ENCODE assay signal across 13 mouse cellular contexts in the genomic region with DNA sequence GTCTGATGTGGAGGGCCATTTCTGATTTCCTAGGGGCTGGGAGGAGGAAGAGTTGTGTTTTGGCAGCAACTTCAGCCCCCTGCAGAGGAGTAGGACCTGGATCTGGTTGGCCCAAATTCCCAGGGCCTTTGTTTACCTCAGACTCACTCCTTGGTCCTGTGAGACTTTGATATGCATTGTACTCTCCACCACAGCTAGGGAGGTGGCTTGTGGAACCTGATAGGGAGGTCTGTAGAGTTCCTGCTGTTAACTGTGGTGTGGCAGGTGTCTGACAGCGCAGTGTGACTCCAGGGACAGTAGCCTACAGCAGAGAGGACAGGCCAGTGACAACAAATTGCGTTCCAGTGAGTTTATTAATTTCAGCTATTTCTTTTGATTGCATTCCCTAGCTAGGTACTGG. TPM values are rescaled to one million over a fixed set of nuclear protein-coding genes. Genes with fewer than 3 reads are reported as not detected.
A peak's percentile ranks its signal among the peaks of the same experiment; 100 is the strongest.
DNase-seq lines count a peak whose midpoint lies in the region; ATAC-seq lines count a peak whose summit lies in the region.
"Had no signal": no experiment of that assay in that cellular context is flagged by ENCODE, and none has a peak within 500 bp of the region (broad histone marks: within the 10 kb centered on the region; RNA-seq: fewer than 3 reads in every experiment).

No protein-coding gene starts in this region.

- no peak overlapping the region for H3K9ac ChIP-seq in kidney, embryonic 15.5 days
- H3K9ac ChIP-seq: limb, embryonic 15.5 days had no signal

- no peak; the same call in 1 of the 2 replicates for ATAC-seq in kidney, embryonic 15.5 days (replicated peaks; ENCODE audit: low FRiP score)
- ATAC-seq in common myeloid progenitor, adult 5-6 weeks (replicated peaks; ENCODE audit: low read depth, poor library complexity, severe bottlenecking): peak; percentile 23; the same call in 1 of the 2 replicates
- ATAC-seq in megakaryocyte progenitor cell, adult 5-6 weeks (replicated peaks; ENCODE audit: poor library complexity): peak; percentile 62

- DNase-seq in kidney, postnatal 25 days: no peak
- DNase-seq in MEL-GATA-1-ER (ENCODE audit: extremely low read depth, low read depth): peak; percentile 35
- DNase-seq in adrenal gland, postnatal 4 days (ENCODE audit: low spot score in 2 of 2): no peak
- DNase-seq in urinary bladder, postnatal 25 days (ENCODE audit: low spot score): no peak
- DNase-seq: adrenal gland, postnatal 14 days; cerebellum, adult 9-10 months; gastrocnemius, postnatal 36 days; right cerebral cortex, postnatal 25 days; thymus, adult 18-20 months had no signal

- H3K9me3 ChIP-seq in kidney, embryonic 15.5 days (replicated peaks): no peaks in the 10 kb centered on the region
- H3K9me3 ChIP-seq: limb, embryonic 15.5 days had no signal

- no peak overlapping the region for H3K27ac ChIP-seq in kidney, embryonic 15.5 days
- H3K27ac ChIP-seq: limb, embryonic 15.5 days had no signal

- no peak overlapping the region for H3K4me3 ChIP-seq in kidney, embryonic 15.5 days (replicated peaks)
- H3K4me3 ChIP-seq: limb, embryonic 15.5 days had no signal

- H3K27me3 ChIP-seq in kidney, embryonic 15.5 days: no peaks in the 10 kb centered on the region
- H3K27me3 ChIP-seq: limb, embryonic 15.5 days had no signal

- H3K4me1 ChIP-seq in kidney, embryonic 15.5 days: peaks cover 36% of the 10 kb centered on the region

- peak overlapping the region; percentile 86; the same call in 1 of the 2 replicates for H3K4me2 ChIP-seq in kidney, embryonic 15.5 days

- peaks cover 6% of the 10 kb centered on the region for H3K36me3 ChIP-seq in kidney, embryonic 15.5 days

- WGBS in kidney, embryonic 15.5 days: 38% methylated on average over 2 of the region's 2 CpGs

RNA-seq across cellular contexts. Expression of gene Uhrf1bp1, which starts 2.9 kb away (rescaled TPM):
- 6.1 and 7.9 TPM in 2 replicates for polyA plus RNA-seq in kidney, embryonic 15.5 days (2015; fragmentation: Nextera tagmentation; extraction: Ambion mirVana)
- 10.5 and 13.1 TPM in 2 replicates for total RNA-seq in common myeloid progenitor, adult 5-6 weeks (2017)
- total RNA-seq in megakaryocyte progenitor cell, adult 5-6 weeks (2015): 6.0 and 8.1 TPM in 2 replicates
- 8.4 and 9.3 TPM in 2 replicates for total RNA-seq in megakaryocyte progenitor cell, adult 5-6 weeks (2017)
- total RNA-seq in adrenal gland, postnatal 4 days (2021): 10 to 100 TPM; 24.5 to 24.8 TPM

RNA-seq across cellular contexts. Expression of gene Snrpc, which starts 21.2 kb away (rescaled TPM):
- polyA plus RNA-seq in kidney, embryonic 15.5 days (2015; fragmentation: Nextera tagmentation; extraction: Ambion mirVana): 330 and 331 TPM in 2 replicates
- 116 and 132 TPM in 2 replicates for total RNA-seq in common myeloid progenitor, adult 5-6 weeks (2017)
- total RNA-seq in megakaryocyte progenitor cell, adult 5-6 weeks (2015): 147 and 154 TPM in 2 replicates
- total RNA-seq in megakaryocyte progenitor cell, adult 5-6 weeks (2017): 128 and 132 TPM in 2 replicates
- total RNA-seq in adrenal gland, postnatal 4 days (2021): 100 to 1,000 TPM; 115 to 124 TPM

RNA-seq across cellular contexts. Expression of gene D17Wsu92e, which starts 38.7 kb away (rescaled TPM):
- polyA plus RNA-seq in kidney, embryonic 15.5 days (2015; fragmentation: Nextera tagmentation; extraction: Ambion mirVana): 16.7 and 16.8 TPM in 2 replicates
- 59.1 and 69.4 TPM in 2 replicates for total RNA-seq in common myeloid progenitor, adult 5-6 weeks (2017)
- total RNA-seq in megakaryocyte progenitor cell, adult 5-6 weeks (2015): 27.6 and 32.4 TPM in 2 replicates
- total RNA-seq in megakaryocyte progenitor cell, adult 5-6 weeks (2017): 46.4 and 57.5 TPM in 2 replicates
- 100 to 1,000 TPM; 127 to 130 TPM for total RNA-seq in adrenal gland, postnatal 4 days (2021)

RNA-seq across cellular contexts. Expression of gene Anks1, which starts 50.0 kb away (rescaled TPM):
- polyA plus RNA-seq in kidney, embryonic 15.5 days (2015; fragmentation: Nextera tagmentation; extraction: Ambion mirVana): 12.4 and 14.4 TPM in 2 replicates
- 28.7 and 40.5 TPM in 2 replicates for total RNA-seq in common myeloid progenitor, adult 5-6 weeks (2017)
- total RNA-seq in megakaryocyte progenitor cell, adult 5-6 weeks (2015): 29.5 and 34.7 TPM in 2 replicates
- total RNA-seq in megakaryocyte progenitor cell, adult 5-6 weeks (2017): 29.0 and 34.3 TPM in 2 replicates
- 10 to 100 TPM; 33.7 to 37.4 TPM for total RNA-seq in adrenal gland, postnatal 4 days (2021)

RNA-seq across cellular contexts. Expression of gene Taf11, which starts 50.5 kb away (rescaled TPM):
- 65.1 and 75.7 TPM in 2 replicates for polyA plus RNA-seq in kidney, embryonic 15.5 days (2015; fragmentation: Nextera tagmentation; extraction: Ambion mirVana)
- 29.2 and 35.7 TPM in 2 replicates for total RNA-seq in common myeloid progenitor, adult 5-6 weeks (2017)
- 60.7 and 61.8 TPM in 2 replicates for total RNA-seq in megakaryocyte progenitor cell, adult 5-6 weeks (2015)
- 29.6 and 30.4 TPM in 2 replicates for total RNA-seq in megakaryocyte progenitor cell, adult 5-6 weeks (2017)
- total RNA-seq in adrenal gland, postnatal 4 days (2021): 10 to 100 TPM; 39.5 to 43.6 TPM
